Mouse (Mus musculus): Measurements from ENCODE around the gene Prpf38a. TPM values are rescaled to one million over a fixed set of nuclear protein-coding genes. Genes with fewer than 3 reads are reported as not detected.

Prpf38a gene
- polyA plus RNA-seq, 1 experiment = 14.1 TPM

- TF ChIP-seq POLR2A (IDR thresholded peaks at IDR 0.05; ENCODE audit: control insufficient read depth, low read depth, low read length) = no peak
- TF ChIP-seq CTCF (IDR thresholded peaks at IDR 0.05; ENCODE audit: control insufficient read depth, insufficient read depth, insufficient replicate concordance, low read depth, low read length) = no peak
- Histone ChIP-seq H3K36me3 (ENCODE audit: control insufficient read depth, insufficient read depth, low read length) (no peaks in the 10 kb centered on the region), H3K27ac (ENCODE audit: control insufficient read depth, insufficient read depth, low read depth, low read length) (0 out of 2 replicates have a peak overlapping the region, but pooled peaks have one; percentile 16), H3K4me1 (ENCODE audit: control insufficient read depth, insufficient read depth, low read length) (peaks cover 11% of the 10 kb centered on the region), H3K4me3 (ENCODE audit: control insufficient read depth, low read depth, low read length) (peak overlapping the region; percentile 100), H3K27me3 (ENCODE audit: control insufficient read depth, insufficient read depth, low read length) (no peaks in the 10 kb centered on the region)
Measured at GRCm38 (mm10) chr4:108618586-108618985, 39.5 kb upstream of the Prpf38a start.

GRCm38 (mm10) chr4:108610935-108611334 is 31.8 kb upstream of the Prpf38a start:
- no peaks in the 10 kb centered on the region for H3K4me1 ChIP-seq (ENCODE audit: control insufficient read depth, insufficient read depth, low read length)
- no peak overlapping the region for H3K27ac ChIP-seq (ENCODE audit: control insufficient read depth, insufficient read depth, low read depth, low read length)
- H3K4me3 ChIP-seq (ENCODE audit: control insufficient read depth, low read depth, low read length) = no peak overlapping the region
- TF ChIP-seq CTCF (IDR thresholded peaks at IDR 0.05; ENCODE audit: control insufficient read depth, insufficient read depth, insufficient replicate concordance, low read depth, low read length) (no peak), POLR2A (IDR thresholded peaks at IDR 0.05; ENCODE audit: control insufficient read depth, low read depth, low read length) (no peak)
- H3K36me3 ChIP-seq (ENCODE audit: control insufficient read depth, insufficient read depth, low read length) = no peaks in the 10 kb centered on the region
- no peaks in the 10 kb centered on the region for H3K27me3 ChIP-seq (ENCODE audit: control insufficient read depth, insufficient read depth, low read length)

GRCm38 (mm10) chr4:108608651-108609050 is 29.5 kb upstream of the Prpf38a start:
- no peaks in the 10 kb centered on the region for H3K36me3 ChIP-seq (ENCODE audit: control insufficient read depth, insufficient read depth, low read length)
- H3K4me1 ChIP-seq (ENCODE audit: control insufficient read depth, insufficient read depth, low read length) = no peaks in the 10 kb centered on the region
- H3K27me3 ChIP-seq (ENCODE audit: control insufficient read depth, insufficient read depth, low read length) = no peaks in the 10 kb centered on the region
- H3K4me3 ChIP-seq (ENCODE audit: control insufficient read depth, low read depth, low read length) = no peak overlapping the region
- TF ChIP-seq CTCF (IDR thresholded peaks at IDR 0.05; ENCODE audit: control insufficient read depth, insufficient read depth, insufficient replicate concordance, low read depth, low read length) (no peak), POLR2A (IDR thresholded peaks at IDR 0.05; ENCODE audit: control insufficient read depth, low read depth, low read length) (no peak)
- no peak overlapping the region for H3K27ac ChIP-seq (ENCODE audit: control insufficient read depth, insufficient read depth, low read depth, low read length)

GRCm38 (mm10) chr4:108601870-108602269 is 22.7 kb upstream of the Prpf38a start:
- H3K27ac ChIP-seq (ENCODE audit: control insufficient read depth, insufficient read depth, low read depth, low read length) = no peak overlapping the region
- no peak for TF ChIP-seq CTCF (IDR thresholded peaks at IDR 0.05; ENCODE audit: control insufficient read depth, insufficient read depth, insufficient replicate concordance, low read depth, low read length)
- TF ChIP-seq POLR2A (IDR thresholded peaks at IDR 0.05; ENCODE audit: control insufficient read depth, low read depth, low read length) = no peak
- no peaks in the 10 kb centered on the region for H3K36me3 ChIP-seq (ENCODE audit: control insufficient read depth, insufficient read depth, low read length)
- H3K27me3 ChIP-seq (ENCODE audit: control insufficient read depth, insufficient read depth, low read length) = no peaks in the 10 kb centered on the region
- H3K4me3 ChIP-seq (ENCODE audit: control insufficient read depth, low read depth, low read length) = no peak overlapping the region
- no peaks in the 10 kb centered on the region for H3K4me1 ChIP-seq (ENCODE audit: control insufficient read depth, insufficient read depth, low read length)

GRCm38 (mm10) chr4:108598306-108598705 is 19.2 kb upstream of the Prpf38a start:
- H3K4me3 ChIP-seq (ENCODE audit: control insufficient read depth, low read depth, low read length) = no peak overlapping the region

GRCm38 (mm10) chr4:108595785-108596184 is 16.6 kb upstream of the Prpf38a start:
- no peaks in the 10 kb centered on the region for H3K4me1 ChIP-seq (ENCODE audit: control insufficient read depth, insufficient read depth, low read length)
- H3K27me3 ChIP-seq (ENCODE audit: control insufficient read depth, insufficient read depth, low read length) = no peaks in the 10 kb centered on the region
- H3K4me3 ChIP-seq (ENCODE audit: control insufficient read depth, low read depth, low read length) = no peak overlapping the region
- H3K36me3 ChIP-seq (ENCODE audit: control insufficient read depth, insufficient read depth, low read length) = no peaks in the 10 kb centered on the region
- no peak for TF ChIP-seq CTCF (IDR thresholded peaks at IDR 0.05; ENCODE audit: control insufficient read depth, insufficient read depth, insufficient replicate concordance, low read depth, low read length)
- no peak for TF ChIP-seq POLR2A (IDR thresholded peaks at IDR 0.05; ENCODE audit: control insufficient read depth, low read depth, low read length)
- no peak overlapping the region for H3K27ac ChIP-seq (ENCODE audit: control insufficient read depth, insufficient read depth, low read depth, low read length)

More at GRCm38 (mm10) chr4:108598306-108598705, 19.2 kb upstream of the Prpf38a start:
- TF ChIP-seq CTCF (IDR thresholded peaks at IDR 0.05; ENCODE audit: control insufficient read depth, insufficient read depth, insufficient replicate concordance, low read depth, low read length) (no peak), POLR2A (IDR thresholded peaks at IDR 0.05; ENCODE audit: control insufficient read depth, low read depth, low read length) (no peak)
- Histone ChIP-seq H3K36me3 (ENCODE audit: control insufficient read depth, insufficient read depth, low read length) (no peaks in the 10 kb centered on the region), H3K27me3 (ENCODE audit: control insufficient read depth, insufficient read depth, low read length) (no peaks in the 10 kb centered on the region), H3K27ac (ENCODE audit: control insufficient read depth, insufficient read depth, low read depth, low read length) (no peak overlapping the region), H3K4me1 (ENCODE audit: control insufficient read depth, insufficient read depth, low read length) (no peaks in the 10 kb centered on the region)

DNA sequence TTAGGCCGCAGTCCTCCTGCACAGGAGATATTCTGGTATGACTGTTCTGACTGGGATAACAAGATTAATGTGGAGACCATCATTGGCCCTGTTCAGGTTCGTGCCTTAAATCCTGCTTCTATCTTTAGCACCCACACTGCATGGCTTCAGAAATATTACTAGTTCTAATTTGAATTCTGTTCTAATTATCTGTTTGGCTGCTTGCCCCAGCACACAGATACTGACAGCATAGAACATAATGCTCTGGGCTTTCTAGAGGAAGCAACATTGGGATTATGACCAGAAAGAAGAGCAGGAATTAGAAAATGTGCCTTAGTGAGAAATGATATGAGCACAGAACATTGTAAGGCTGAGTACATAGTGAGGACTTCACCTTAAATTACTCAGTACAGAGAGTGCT is 14.2 kb upstream of the Prpf38a start:
- Histone ChIP-seq H3K36me3 (ENCODE audit: control insufficient read depth, insufficient read depth, low read length) (no peaks in the 10 kb centered on the region), H3K27ac (ENCODE audit: control insufficient read depth, insufficient read depth, low read depth, low read length) (no peak overlapping the region), H3K4me3 (ENCODE audit: control insufficient read depth, low read depth, low read length) (no peak overlapping the region)

More for the DNA sequence above, 14.2 kb upstream of the Prpf38a start:
- H3K27me3 ChIP-seq (ENCODE audit: control insufficient read depth, insufficient read depth, low read length) = no peaks in the 10 kb centered on the region
- no peak for TF ChIP-seq CTCF (IDR thresholded peaks at IDR 0.05; ENCODE audit: control insufficient read depth, insufficient read depth, insufficient replicate concordance, low read depth, low read length)
- no peak for TF ChIP-seq POLR2A (IDR thresholded peaks at IDR 0.05; ENCODE audit: control insufficient read depth, low read depth, low read length)
- no peaks in the 10 kb centered on the region for H3K4me1 ChIP-seq (ENCODE audit: control insufficient read depth, insufficient read depth, low read length)

Data from testis, adult 2 months (tissue).